ENCODE assay signal across 8 mouse cellular contexts in the genomic region with DNA sequence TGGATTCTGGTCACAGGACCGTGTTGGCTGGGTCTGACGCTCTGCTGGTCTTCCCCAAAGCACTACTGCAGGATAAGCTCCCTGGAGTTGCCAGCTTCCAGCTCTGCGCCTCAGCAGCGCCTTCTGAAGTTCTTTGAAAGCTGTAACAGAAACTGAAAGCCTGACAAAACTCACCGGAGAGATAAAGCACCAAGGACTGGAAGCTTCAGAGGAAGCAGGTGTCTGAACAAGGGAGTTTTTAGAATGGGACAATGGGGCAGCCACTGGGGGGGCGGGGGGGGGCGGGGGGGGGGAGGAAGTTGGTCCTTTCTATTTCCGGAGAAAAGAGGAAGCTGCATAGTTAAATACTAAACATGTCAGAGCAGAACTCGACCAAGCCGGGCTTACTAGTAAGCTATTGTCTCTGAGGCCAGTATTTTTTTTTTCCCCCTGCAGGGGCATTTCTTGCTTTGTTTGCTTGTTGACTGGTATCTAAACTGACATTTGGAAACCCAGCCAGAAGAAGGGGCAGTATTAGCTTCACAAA.
DNase-seq lines count a peak whose midpoint lies in the region; ATAC-seq and TF ChIP-seq lines count a peak whose summit lies in the region.

No protein-coding gene starts in this region.

- H3K36me3 ChIP-seq in forebrain, embryonic 14.5 days (ENCODE audit: control insufficient read depth, insufficient read depth, low read length) = no peaks in the 10 kb centered on the region
- H3K36me3 ChIP-seq in neural tube, embryonic 12.5 days = no peaks in the 10 kb centered on the region
- H3K36me3 ChIP-seq in thymus, adult 2 months (ENCODE audit: control insufficient read depth, insufficient read depth, low read length) = no peaks in the 10 kb centered on the region

- no peak for TF ChIP-seq POLR2A in lung, adult 2 months (IDR thresholded peaks at IDR 0.05; ENCODE audit: borderline replicate concordance, extremely low read depth, low read depth, low read length)
- no peak for TF ChIP-seq POLR2A in thymus, adult 2 months (IDR thresholded peaks at IDR 0.05; ENCODE audit: control insufficient read depth, extremely low read depth, insufficient read depth, low read length, poor library complexity)

- 0 out of 2 replicates have a peak, but pooled peaks have one; percentile 32 for ATAC-seq in forebrain, embryonic 14.5 days
- ATAC-seq in neural tube, embryonic 12.5 days (ENCODE audit: low FRiP score, low read depth) = no peak

- H3K27ac ChIP-seq in forebrain, embryonic 14.5 days (ENCODE audit: low read depth, low read length) = no peak overlapping the region
- no peak overlapping the region for H3K27ac ChIP-seq in neural tube, embryonic 12.5 days
- peak overlapping the region; percentile 62 for H3K27ac ChIP-seq in thymus, adult 2 months (ENCODE audit: control insufficient read depth, insufficient read depth, low read length)

- DNase-seq in B cell, adult 2 months = peak; percentile 66 to 67
- DNase-seq in adrenal gland, adult 18-20 months (ENCODE audit: low spot score in 2 of 2) = peak; percentile 48 to 51
- peak; percentile 59 for DNase-seq in forebrain, embryonic 14.5 days (ENCODE audit: low spot score)
- peak; percentile 67 for DNase-seq in heart, postnatal 4 days
- DNase-seq in layer of hippocampus, adult 18-20 months (ENCODE audit: low spot score in 2 of 2) = peak; percentile 23 to 54
- DNase-seq in lung, adult 2 months = peak; percentile 44
- peak; percentile 42 for DNase-seq in thymus, adult 2 months

- WGBS in forebrain, embryonic 14.5 days = 9% methylated on average over 8 of the region's 10 CpGs
- WGBS in lung, adult 2 months = 2% methylated on average over 10 of the region's 10 CpGs
- 18% methylated on average over 8 of the region's 10 CpGs for WGBS in neural tube, embryonic 12.5 days
- WGBS in thymus, adult 2 months = 3% methylated on average over 10 of the region's 10 CpGs

- no peaks in the 10 kb centered on the region for H3K9me3 ChIP-seq in forebrain, embryonic 14.5 days (replicated peaks; ENCODE audit: control insufficient read depth, low read length)
- no peaks in the 10 kb centered on the region for H3K9me3 ChIP-seq in neural tube, embryonic 12.5 days

- H3K9ac ChIP-seq in forebrain, embryonic 14.5 days (ENCODE audit: low read length) = peak overlapping the region; percentile 37; the same call in 1 of the 2 replicates
- 0 out of 2 replicates have a peak overlapping the region, but pooled peaks have one; percentile 8 for H3K9ac ChIP-seq in neural tube, embryonic 12.5 days

- H3K4me2 ChIP-seq in forebrain, embryonic 14.5 days (ENCODE audit: low read length) = peak overlapping the region; percentile 8
- peak overlapping the region; percentile 40 for H3K4me2 ChIP-seq in neural tube, embryonic 12.5 days (replicated peaks)

- no peaks in the 10 kb centered on the region for H3K27me3 ChIP-seq in forebrain, embryonic 14.5 days (replicated peaks; ENCODE audit: control insufficient read depth, insufficient read depth, low read length)
- H3K27me3 ChIP-seq in neural tube, embryonic 12.5 days (replicated peaks) = no peaks in the 10 kb centered on the region
- H3K27me3 ChIP-seq in thymus, adult 2 months (ENCODE audit: control insufficient read depth, insufficient read depth, low read length) = no peaks in the 10 kb centered on the region

- H3K4me3 ChIP-seq in forebrain, embryonic 14.5 days (ENCODE audit: low read depth, low read length) = 0 out of 2 replicates have a peak overlapping the region, but pooled peaks have one; percentile 2
- peak overlapping the region; percentile 38 for H3K4me3 ChIP-seq in lung, adult 2 months (replicated peaks; ENCODE audit: extremely low read depth, low read depth, low read length)
- no peak overlapping the region for H3K4me3 ChIP-seq in neural tube, embryonic 12.5 days
- H3K4me3 ChIP-seq in thymus, adult 2 months (ENCODE audit: control insufficient read depth, insufficient read depth, low read length) = peak overlapping the region; percentile 27

- H3K4me1 ChIP-seq in forebrain, embryonic 14.5 days (ENCODE audit: control insufficient read depth, insufficient read depth, low read length) = peaks cover 6% of the 10 kb centered on the region; the same call in 1 of the 2 replicates
- peaks cover 13% of the 10 kb centered on the region for H3K4me1 ChIP-seq in lung, adult 2 months (ENCODE audit: control insufficient read depth, insufficient read depth, low read length)
- H3K4me1 ChIP-seq in neural tube, embryonic 12.5 days = peaks cover 14% of the 10 kb centered on the region; the same call in 1 of the 2 replicates
- peaks cover 12% of the 10 kb centered on the region for H3K4me1 ChIP-seq in thymus, adult 2 months (replicated peaks; ENCODE audit: control insufficient read depth, insufficient read depth, low read length)

- 0 out of 2 replicates have a peak, but pooled peaks have one; percentile 17 for TF ChIP-seq CTCF in lung, adult 2 months (IDR thresholded peaks at IDR 0.05; ENCODE audit: insufficient read depth, low read length)
- no peak for TF ChIP-seq CTCF in thymus, adult 2 months (IDR thresholded peaks at IDR 0.05; ENCODE audit: borderline replicate concordance, control insufficient read depth, extremely low read depth, insufficient read depth, low read length, poor library complexity)
